17 mouse cellular contexts compared by ENCODE assay signal in genomic region chr17:51194787-51195186, GRCm38 (mm10).
"Had no signal": no experiment of that assay in that cellular context is flagged by ENCODE, and none has a peak within 500 bp of the region (broad histone marks: within the 10 kb centered on the region; RNA-seq: fewer than 3 reads in every experiment).

No protein-coding gene starts in this region.

- DNase-seq: liver, postnatal 0 days; lung, adult 2 months; lung, postnatal 10 days; lung, postnatal 4 days; midbrain, embryonic 14.5 days; right cerebral cortex, postnatal 14 days; right cerebral cortex, postnatal 4 days; spleen, adult 18-20 months; thymus, adult 18-20 months; thymus, postnatal 14 days; thymus, postnatal 36 days had no signal

- H3K4me1 ChIP-seq: liver, embryonic 15.5 days; lung, embryonic 15.5 days; midbrain, embryonic 10.5 days; midbrain, embryonic 12.5 days; neural tube, embryonic 12.5 days had no signal

- H3K36me3 ChIP-seq: liver, embryonic 15.5 days; lung, embryonic 15.5 days; midbrain, embryonic 10.5 days; midbrain, embryonic 12.5 days; neural tube, embryonic 12.5 days had no signal

- H3K27me3 ChIP-seq: liver, embryonic 15.5 days; lung, embryonic 15.5 days; midbrain, embryonic 12.5 days; neural tube, embryonic 12.5 days had no signal

- H3K4me2 ChIP-seq: liver, embryonic 15.5 days; lung, embryonic 15.5 days; midbrain, embryonic 12.5 days; neural tube, embryonic 12.5 days had no signal

- H3K9ac ChIP-seq: liver, embryonic 15.5 days; liver, postnatal 0 days; lung, embryonic 15.5 days; midbrain, embryonic 12.5 days; neural tube, embryonic 12.5 days had no signal

- H3K4me3 ChIP-seq: liver, embryonic 15.5 days; lung, embryonic 15.5 days; midbrain, embryonic 10.5 days; midbrain, embryonic 12.5 days; neural tube, embryonic 12.5 days had no signal

- H3K9me3 ChIP-seq: liver, embryonic 15.5 days; lung, embryonic 15.5 days; midbrain, embryonic 10.5 days; midbrain, embryonic 12.5 days; neural tube, embryonic 12.5 days had no signal

- ATAC-seq: liver, postnatal 0 days; midbrain, embryonic 16.5 days had no signal

- H3K27ac ChIP-seq: liver, embryonic 15.5 days; lung, embryonic 15.5 days; midbrain, embryonic 10.5 days; midbrain, embryonic 12.5 days; neural tube, embryonic 12.5 days had no signal
